Mouse (Mus musculus): Measurements from ENCODE around the gene Cadps. TPM values are rescaled to one million over a fixed set of nuclear protein-coding genes. Genes with fewer than 3 reads are reported as not detected.
A peak's percentile ranks its signal among the peaks of the same experiment; 100 is the strongest.

Cadps gene
- polyA plus RNA-seq, 1 experiment from 2014 or later = 1.7 TPM

- no peak overlapping the region for H3K4me3 ChIP-seq (replicated peaks)
- 75% methylated on average over 3 of the region's 3 CpGs for WGBS
- H3K4me1 ChIP-seq = no peaks in the 10 kb centered on the region
- H3K27me3 ChIP-seq (replicated peaks) = no peaks in the 10 kb centered on the region
- H3K36me3 ChIP-seq = no peaks in the 10 kb centered on the region
- H3K27ac ChIP-seq = no peak overlapping the region
- no peak for ATAC-seq (ENCODE audit: insufficient read depth, low FRiP score, low read depth)
- H3K4me2 ChIP-seq = no peak overlapping the region
- H3K9me3 ChIP-seq = no peaks in the 10 kb centered on the region
- no peak overlapping the region for H3K9ac ChIP-seq
Observed at GRCm38 (mm10) chr14:12718766-12719165, 104.1 kb downstream of the Cadps start.

- H3K27ac ChIP-seq = no peak overlapping the region
- no peaks in the 10 kb centered on the region for H3K4me1 ChIP-seq
- H3K9me3 ChIP-seq = no peaks in the 10 kb centered on the region
- H3K36me3 ChIP-seq = no peaks in the 10 kb centered on the region
- no peak overlapping the region for H3K4me3 ChIP-seq (replicated peaks)
- ATAC-seq (ENCODE audit: insufficient read depth, low FRiP score, low read depth) = peak; percentile 71; the same call in 1 of the 2 replicates
- WGBS = 33% methylated on average over 2 of the region's 2 CpGs
- no peak overlapping the region for H3K9ac ChIP-seq
- no peak overlapping the region for H3K4me2 ChIP-seq
- no peaks in the 10 kb centered on the region for H3K27me3 ChIP-seq (replicated peaks)
Observed at GRCm38 (mm10) chr14:12715906-12716659, 106.8 kb downstream of the Cadps start.

GRCm38 (mm10) chr14:12707395-12707794 lies 115.5 kb downstream of the Cadps start:
- Histone ChIP-seq H3K27ac (no peak overlapping the region), H3K9me3 (no peaks in the 10 kb centered on the region), H3K27me3 (replicated peaks) (no peaks in the 10 kb centered on the region), H3K4me1 (no peaks in the 10 kb centered on the region), H3K36me3 (no peaks in the 10 kb centered on the region), H3K4me2 (no peak overlapping the region), H3K4me3 (replicated peaks) (no peak overlapping the region), H3K9ac (no peak overlapping the region)
- 81% methylated on average over 3 of the region's 3 CpGs for WGBS
- ATAC-seq (ENCODE audit: insufficient read depth, low FRiP score, low read depth) = no peak

- Histone ChIP-seq H3K4me3 (replicated peaks) (no peak overlapping the region), H3K9ac (no peak overlapping the region), H3K27ac (no peak overlapping the region), H3K27me3 (replicated peaks) (no peaks in the 10 kb centered on the region), H3K4me2 (no peak overlapping the region), H3K9me3 (no peaks in the 10 kb centered on the region), H3K4me1 (no peaks in the 10 kb centered on the region), H3K36me3 (no peaks in the 10 kb centered on the region)
- 70% methylated on average over 2 of the region's 2 CpGs for WGBS
- ATAC-seq (ENCODE audit: insufficient read depth, low FRiP score, low read depth) = no peak
Observed at GRCm38 (mm10) chr14:12704461-12704860, 118.4 kb downstream of the Cadps start.

GRCm38 (mm10) chr14:12690201-12690600 lies 132.7 kb downstream of the Cadps start:
- Histone ChIP-seq H3K4me2 (no peak overlapping the region), H3K36me3 (no peaks in the 10 kb centered on the region), H3K27me3 (replicated peaks) (no peaks in the 10 kb centered on the region), H3K4me1 (no peaks in the 10 kb centered on the region), H3K9ac (no peak overlapping the region), H3K9me3 (no peaks in the 10 kb centered on the region), H3K4me3 (replicated peaks) (no peak overlapping the region), H3K27ac (no peak overlapping the region)
- no peak for ATAC-seq (ENCODE audit: insufficient read depth, low FRiP score, low read depth)
- 49% methylated on average over 1 of the region's 1 CpGs for WGBS

GRCm38 (mm10) chr14:12685015-12685414 lies 137.9 kb downstream of the Cadps start:
- Histone ChIP-seq H3K27me3 (replicated peaks) (no peaks in the 10 kb centered on the region), H3K4me1 (no peaks in the 10 kb centered on the region), H3K36me3 (no peaks in the 10 kb centered on the region), H3K4me2 (no peak overlapping the region), H3K9me3 (no peaks in the 10 kb centered on the region), H3K9ac (no peak overlapping the region), H3K4me3 (replicated peaks) (no peak overlapping the region), H3K27ac (no peak overlapping the region)
- 83% methylated on average over 3 of the region's 3 CpGs for WGBS
- ATAC-seq (ENCODE audit: insufficient read depth, low FRiP score, low read depth) = no peak

- H3K27me3 ChIP-seq (replicated peaks) = no peaks in the 10 kb centered on the region
- WGBS = 29% methylated on average over 3 of the region's 3 CpGs
- H3K4me3 ChIP-seq (replicated peaks) = no peak overlapping the region
- H3K4me2 ChIP-seq = no peak overlapping the region
- no peak overlapping the region for H3K9ac ChIP-seq
- no peaks in the 10 kb centered on the region for H3K36me3 ChIP-seq
- no peaks in the 10 kb centered on the region for H3K4me1 ChIP-seq
- ATAC-seq (ENCODE audit: insufficient read depth, low FRiP score, low read depth) = no peak
- no peaks in the 10 kb centered on the region for H3K9me3 ChIP-seq
- no peak overlapping the region for H3K27ac ChIP-seq
Observed at GRCm38 (mm10) chr14:12680819-12681638, 141.8 kb downstream of the Cadps start.

- H3K27ac ChIP-seq = no peak overlapping the region
- H3K4me1 ChIP-seq = no peaks in the 10 kb centered on the region
- no peaks in the 10 kb centered on the region for H3K9me3 ChIP-seq
- no peak overlapping the region for H3K4me3 ChIP-seq (replicated peaks)
- ATAC-seq (ENCODE audit: insufficient read depth, low FRiP score, low read depth) = no peak
- no peaks in the 10 kb centered on the region for H3K36me3 ChIP-seq
- H3K9ac ChIP-seq = no peak overlapping the region
- WGBS = 79% methylated on average over 2 of the region's 2 CpGs
- H3K4me2 ChIP-seq = no peak overlapping the region
- no peaks in the 10 kb centered on the region for H3K27me3 ChIP-seq (replicated peaks)
Observed at GRCm38 (mm10) chr14:12661430-12661829, 161.4 kb downstream of the Cadps start.

GRCm38 (mm10) chr14:12657351-12657750 lies 165.5 kb downstream of the Cadps start:
- Histone ChIP-seq H3K4me3 (replicated peaks) (no peak overlapping the region), H3K9me3 (no peaks in the 10 kb centered on the region), H3K36me3 (no peaks in the 10 kb centered on the region), H3K4me1 (no peaks in the 10 kb centered on the region), H3K27me3 (replicated peaks) (no peaks in the 10 kb centered on the region), H3K9ac (no peak overlapping the region), H3K27ac (no peak overlapping the region), H3K4me2 (no peak overlapping the region)
- 71% methylated on average over 4 of the region's 4 CpGs for WGBS
- no peak for ATAC-seq (ENCODE audit: insufficient read depth, low FRiP score, low read depth)

- Histone ChIP-seq H3K27ac (no peak overlapping the region), H3K4me1 (no peaks in the 10 kb centered on the region), H3K36me3 (no peaks in the 10 kb centered on the region), H3K27me3 (replicated peaks) (no peaks in the 10 kb centered on the region), H3K9me3 (no peaks in the 10 kb centered on the region), H3K9ac (no peak overlapping the region), H3K4me2 (no peak overlapping the region), H3K4me3 (replicated peaks) (no peak overlapping the region)
- WGBS = 82% methylated on average over 6 of the region's 6 CpGs
- no peak for ATAC-seq (ENCODE audit: insufficient read depth, low FRiP score, low read depth)
Observed at GRCm38 (mm10) chr14:12642868-12643512, 179.9 kb downstream of the Cadps start.

GRCm38 (mm10) chr14:12638762-12639161 lies 184.1 kb downstream of the Cadps start:
- H3K4me2 ChIP-seq = no peak overlapping the region
- no peak overlapping the region for H3K27ac ChIP-seq
- no peak overlapping the region for H3K4me3 ChIP-seq (replicated peaks)
- no peaks in the 10 kb centered on the region for H3K4me1 ChIP-seq
- H3K9me3 ChIP-seq = no peaks in the 10 kb centered on the region
- 86% methylated on average over 2 of the region's 2 CpGs for WGBS
- no peaks in the 10 kb centered on the region for H3K36me3 ChIP-seq
- H3K27me3 ChIP-seq (replicated peaks) = no peaks in the 10 kb centered on the region
- no peak overlapping the region for H3K9ac ChIP-seq
- ATAC-seq (ENCODE audit: insufficient read depth, low FRiP score, low read depth) = no peak

Measured in stomach, embryonic 15.5 days (tissue).